Mouse (Mus musculus) MEL (cell line): ENCODE measurements around the gene Hfm1. TPM values are rescaled to one million over a fixed set of nuclear protein-coding genes. Genes with fewer than 3 reads are reported as not detected.

ENCODE experiments used
- DNase-seq: peaks from one replicate; pipeline ENCODE4 v3.0.0; 2011; ENCODE audit warnings: low read depth, low spot score
- H3K27ac ChIP-seq: 2 replicates; pipeline ENCODE4 v1.5.1; 2012; ENCODE audit warnings: low read depth, mild to moderate bottlenecking, control low read depth, low read length, moderate library complexity; ENCODE audit not compliant: control insufficient read depth
- H3K27me3 ChIP-seq, 2 experiments: fragments of 150-350 bp in 1 of 2; sonication (generic) in 1 of 2; 2 replicates each; pipeline ENCODE4 v1.6.1; 2012; ENCODE audit warnings: low read length in 2 of 2, mild to moderate bottlenecking in 2 of 2, improper control_type of control experiment in 1 of 2, moderate library complexity in 1 of 2; ENCODE audit not compliant: insufficient read depth in 2 of 2, control insufficient read depth in 1 of 2
- H3K36me3 ChIP-seq, 2 experiments: 2 replicates each; pipeline ENCODE4 v1.6.1; 2012 to 2014; ENCODE audit warnings: low read length in 2 of 2, improper control_type of control experiment in 1 of 2, inconsistent platforms in 1 of 2, mild to moderate bottlenecking in 1 of 2; ENCODE audit not compliant: insufficient read depth in 2 of 2, control insufficient read depth in 1 of 2
- H3K4me1 ChIP-seq, 2 experiments: fragments of 150-350 bp in 1 of 2; sonication (generic) in 1 of 2; 2 replicates each; pipeline ENCODE4 v1.6.1; 2012; ENCODE audit warnings: low read length in 2 of 2, improper control_type of control experiment in 1 of 2, mild to moderate bottlenecking in 1 of 2; ENCODE audit not compliant: insufficient read depth in 2 of 2, control insufficient read depth in 1 of 2
- H3K4me3 ChIP-seq, 2 experiments: fragments of 150-350 bp in 1 of 2; sonication (generic) in 1 of 2; 2 replicates each; pipeline ENCODE4 v1.5.1; 2012; ENCODE audit warnings: low read depth in 2 of 2, low read length in 2 of 2, mild to moderate bottlenecking in 2 of 2, moderate library complexity in 2 of 2, control low read depth in 1 of 2, improper control_type of control experiment in 1 of 2; ENCODE audit not compliant: control insufficient read depth in 1 of 2, insufficient read depth in 1 of 2
- H3K79me2 ChIP-seq: 2 replicates; pipeline ENCODE4 v1.6.1; 2012; ENCODE audit warnings: mild to moderate bottlenecking, low read length, moderate library complexity; ENCODE audit not compliant: control insufficient read depth, poor library complexity, insufficient read depth
- H3K9ac ChIP-seq: 2 replicates; pipeline ENCODE4 v1.6.1; 2012; ENCODE audit warnings: low read depth, mild to moderate bottlenecking, control low read depth, low read length, moderate library complexity; ENCODE audit not compliant: control insufficient read depth, poor library complexity, severe bottlenecking
- H3K9me3 ChIP-seq: fragments of 150-350 bp; sonication (generic); replicated peaks from 2 replicates; pipeline ENCODE4 v1.6.1; 2012; ENCODE audit warnings: mild to moderate bottlenecking, low read length, improper control_type of control experiment, moderate library complexity; ENCODE audit not compliant: insufficient read depth
- BHLHE40 ChIP-seq: IDR thresholded peaks from 2 replicates; pipeline ENCODE4 v1.6.1; 2012; ENCODE audit warnings: low read depth, mild to moderate bottlenecking, inconsistent platforms, low read length, improper control_type of control experiment, borderline replicate concordance
- CHD1 ChIP-seq: IDR thresholded peaks from 2 replicates; pipeline ENCODE4 v1.6.1; 2012; ENCODE audit warnings: low read depth, mild to moderate bottlenecking, inconsistent platforms, low read length, improper control_type of control experiment
- CTCF ChIP-seq, 3 experiments: IDR thresholded peaks in 2 of 3; conservative IDR thresholded peaks in 1 of 3; 2 replicates each; pipeline ENCODE4 v1.5.1; 2011 to 2012; ENCODE audit warnings: low read length in 3 of 3, low read depth in 2 of 3, mild to moderate bottlenecking in 2 of 3, improper control_type of control experiment in 1 of 3, inconsistent platforms in 1 of 3, mixed read lengths in 1 of 3, moderate library complexity in 1 of 3; ENCODE audit not compliant: control insufficient read depth in 1 of 3, insufficient read depth in 1 of 3, poor library complexity in 1 of 3, severe bottlenecking in 1 of 3
- E2F4 ChIP-seq: IDR thresholded peaks from 2 replicates; pipeline ENCODE4 v1.6.1; 2011; ENCODE audit warnings: low read depth, low read length, improper control_type of control experiment, borderline replicate concordance
- ELF1 ChIP-seq: IDR thresholded peaks from 2 replicates; pipeline ENCODE4 v1.6.1; 2014; ENCODE audit warnings: low read depth, mild to moderate bottlenecking, inconsistent platforms, low read length, improper control_type of control experiment, moderate library complexity
- EP300 ChIP-seq, 2 experiments: IDR thresholded peaks; 2 replicates each; pipeline ENCODE4 v1.6.1; 2011; ENCODE audit warnings: improper control_type of control experiment in 2 of 2, low read length in 2 of 2, low read depth in 1 of 2, mild to moderate bottlenecking in 1 of 2
- GABPA ChIP-seq: IDR thresholded peaks from 2 replicates; pipeline ENCODE4 v1.6.1; 2012; ENCODE audit warnings: low read depth, mild to moderate bottlenecking, inconsistent platforms, low read length, improper control_type of control experiment, moderate library complexity
- JUND ChIP-seq: IDR thresholded peaks from 2 replicates; pipeline ENCODE4 v1.6.1; 2011; ENCODE audit warnings: low read depth, mild to moderate bottlenecking, improper control_type of control experiment, low read length
- MAX ChIP-seq: IDR thresholded peaks from 2 replicates; pipeline ENCODE4 v1.6.1; 2011; ENCODE audit warnings: low read length, improper control_type of control experiment
- MYC ChIP-seq: IDR thresholded peaks from 2 replicates; pipeline ENCODE4 v1.6.1; 2011; ENCODE audit warnings: low read depth, mild to moderate bottlenecking, low read length, improper control_type of control experiment, moderate library complexity
- NRF1 ChIP-seq: IDR thresholded peaks from 2 replicates; pipeline ENCODE4 v1.6.1; 2014; ENCODE audit warnings: low read depth, mild to moderate bottlenecking, inconsistent platforms, low read length, improper control_type of control experiment, moderate library complexity; ENCODE audit not compliant: poor library complexity, insufficient read depth, severe bottlenecking
- RAD21 ChIP-seq: IDR thresholded peaks from 2 replicates; pipeline ENCODE4 v1.6.1; 2011; ENCODE audit warnings: mild to moderate bottlenecking, low read depth, low read length, improper control_type of control experiment
- RCOR1 ChIP-seq: IDR thresholded peaks from 2 replicates; pipeline ENCODE4 v1.6.1; 2012; ENCODE audit warnings: low read depth, mild to moderate bottlenecking, inconsistent platforms, low read length, improper control_type of control experiment
- TBP ChIP-seq: IDR thresholded peaks from 2 replicates; pipeline ENCODE4 v1.8.0; 2011; ENCODE audit warnings: low read depth, low read length, improper control_type of control experiment
- UBTF ChIP-seq: IDR thresholded peaks from 2 replicates; pipeline ENCODE4 v1.6.1; 2012; ENCODE audit warnings: low read depth, mild to moderate bottlenecking, inconsistent platforms, low read length, improper control_type of control experiment, moderate library complexity, borderline replicate concordance; ENCODE audit not compliant: insufficient read depth
- ZC3H11A ChIP-seq: IDR thresholded peaks from 2 replicates; pipeline ENCODE4 v1.6.1; 2012; ENCODE audit warnings: low read depth, mild to moderate bottlenecking, inconsistent platforms, low read length, improper control_type of control experiment
- ZNF384 ChIP-seq: IDR thresholded peaks from 2 replicates; pipeline ENCODE4 v1.6.1; 2012; ENCODE audit warnings: low read depth, mild to moderate bottlenecking, inconsistent platforms, low read length, improper control_type of control experiment
- polyA plus RNA-seq, 2 experiments: library from polyadenylated mRNA; stranded (reverse) in 1 of 2; unstranded in 1 of 2; fragments of >175 nt in 1 of 2; fragments of >200 nt in 1 of 2; gene quantifications; 2 replicates each; pipeline versions ENCODE4 v1.2.1 to v1.2.4; 2012; ENCODE audit warnings: low replicate concordance in 2 of 2, low read depth in 1 of 2; ENCODE audit not compliant: insufficient read length in 2 of 2, insufficient read depth in 1 of 2, missing spikeins in 1 of 2
- total RNA-seq: library from RNA; depleted of rRNA; stranded (reverse); fragments of 300-350 nt; gene quantifications from 2 replicates; pipeline ENCODE4 v1.2.3, GENCODE M21; 2012

Gene Hfm1
- total and polyA plus RNA-seq, 3 experiments: not detected

- no peak overlapping the region for H3K4me3 ChIP-seq
- no peaks in the 10 kb centered on the region for H3K9me3 ChIP-seq
- H3K9ac ChIP-seq: no peak overlapping the region
- no peaks in the 10 kb centered on the region for H3K79me2 ChIP-seq
- TF ChIP-seq MYC: no peak
- TF ChIP-seq EP300 (IDR thresholded peaks at IDR 0.05; ENCODE audit: low read depth in 1 of 2, low read length in 2 of 2): no peak
- H3K4me1 ChIP-seq: no peaks in the 10 kb centered on the region
- H3K36me3 ChIP-seq: no peaks in the 10 kb centered on the region
- no peak overlapping the region for H3K27ac ChIP-seq
- DNase-seq: no peak
- peaks cover 2 to 4% of the 10 kb centered on the region in 2 experiments; a peak in 3 of 4 replicates for H3K27me3 ChIP-seq
Measured at GRCm38 (mm10) chr5:106830775-106831174, 95.3 kb downstream of the Hfm1 start.

- no peak overlapping the region for H3K27ac ChIP-seq
- DNase-seq: no peak
- H3K4me1 ChIP-seq: no peaks in the 10 kb centered on the region
- TF ChIP-seq CHD1 (no peak), JUND (no peak), TBP (no peak), BHLHE40 (no peak), RAD21 (no peak), ELF1 (no peak), ZNF384 (no peak), GABPA (no peak), ZC3H11A (no peak), MYC (no peak), UBTF (no peak)
- H3K27me3 ChIP-seq: peaks cover 0 to 2% of the 10 kb centered on the region in 2 experiments; a peak in 3 of 4 replicates
- H3K79me2 ChIP-seq: no peaks in the 10 kb centered on the region
- H3K9me3 ChIP-seq: no peaks in the 10 kb centered on the region
- no peaks in the 10 kb centered on the region for H3K36me3 ChIP-seq
- no peak overlapping the region for H3K9ac ChIP-seq
- no peak overlapping the region for H3K4me3 ChIP-seq
Measured at GRCm38 (mm10) chr5:106826740-106827139, 99.4 kb downstream of the Hfm1 start.

- Histone ChIP-seq H3K36me3 (no peaks in the 10 kb centered on the region), H3K27ac (no peak overlapping the region), H3K27me3 (peaks cover 0 to 2% of the 10 kb centered on the region in 2 experiments; a peak in 3 of 4 replicates), H3K9ac (no peak overlapping the region), H3K79me2 (no peaks in the 10 kb centered on the region), H3K4me3 (no peak overlapping the region), H3K9me3 (no peaks in the 10 kb centered on the region), H3K4me1 (no peaks in the 10 kb centered on the region)
- DNase-seq: no peak
- TF ChIP-seq E2F4: no peak
- no peak for TF ChIP-seq ZC3H11A
- no peak for TF ChIP-seq NRF1
- TF ChIP-seq MAX: no peak
- TF ChIP-seq RCOR1: no peak
- no peak for TF ChIP-seq CTCF (IDR thresholded peaks at IDR 0.05 in 2 of 3, conservative IDR thresholded peaks at IDR 0.05 in 1 of 3; ENCODE audit: control insufficient read depth in 1 of 3, insufficient read depth in 1 of 3, low read depth in 2 of 3, low read length in 3 of 3, poor library complexity in 1 of 3, severe bottlenecking in 1 of 3)
Measured at GRCm38 (mm10) chr5:106826044-106826443, 100.1 kb downstream of the Hfm1 start.
